Mouse (Mus musculus) kidney, adult 11 months (tissue): ENCODE data around the gene Platr17.
A peak's percentile ranks its signal among the peaks of the same experiment; 100 is the strongest.
"Not testable (repeated sequence)": the region's sequence is repeated elsewhere in the genome, so short reads cannot be mapped to it uniquely, and the experiment has no call there.

Source experiments
- DNase-seq: peaks from one replicate; pipeline ENCODE4 v3.0.0; 2022

The Platr17 gene

GRCm38 (mm10) chr17:33903911-33904651 lies 854 bp upstream of the Platr17 start:
- not testable (repeated sequence) for DNase-seq

- DNase-seq: no peak
These were observed 3.6 kb downstream of the Platr17 start for GRCm38 (mm10) chr17:33908331-33909076.

DNA sequence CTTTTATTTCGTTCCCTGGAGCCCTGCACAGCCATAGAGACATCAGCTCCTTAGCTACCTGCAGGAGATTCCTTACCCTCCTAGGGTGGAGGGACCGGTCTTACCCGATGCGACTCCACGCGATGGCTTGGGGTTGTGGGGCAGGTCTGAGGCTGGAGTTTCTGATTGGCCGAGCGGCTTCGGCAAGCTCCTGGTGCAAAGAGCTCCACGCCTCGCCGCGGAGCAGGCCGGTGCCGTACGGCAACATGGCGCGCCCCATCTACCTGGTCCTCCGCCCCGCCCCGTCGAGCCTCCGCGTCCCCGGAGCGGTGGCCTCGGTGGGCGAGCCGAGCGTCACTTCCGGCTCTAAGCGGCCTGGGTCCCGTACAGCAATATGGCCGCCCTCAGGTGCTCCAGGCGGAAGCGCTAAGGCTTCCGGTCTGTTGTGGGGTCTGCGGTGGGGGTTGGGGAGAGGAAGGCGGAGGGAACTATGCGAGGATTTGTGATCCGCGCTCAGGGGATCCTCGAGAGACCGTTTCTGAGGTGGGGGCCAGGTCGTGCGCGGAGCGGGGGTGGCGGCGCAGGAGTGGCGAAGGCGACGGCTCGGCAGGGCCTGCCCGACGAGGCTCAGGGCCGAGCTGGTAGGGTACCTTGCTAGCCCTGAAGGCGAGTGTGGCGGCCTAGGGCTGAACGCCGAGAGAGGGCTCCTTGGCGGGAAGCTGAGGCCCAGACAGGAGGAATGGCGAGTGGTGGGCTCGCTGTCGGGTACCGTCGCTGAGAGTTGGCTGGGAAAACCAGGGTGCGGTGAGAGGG lies 4.3 kb downstream of the Platr17 start, which contains the start of gene Daxx:
TSS of gene Daxx (plus strand) at position 338 of the 792 bp plus-strand sequence.
- peak; percentile 99 for DNase-seq

DNA sequence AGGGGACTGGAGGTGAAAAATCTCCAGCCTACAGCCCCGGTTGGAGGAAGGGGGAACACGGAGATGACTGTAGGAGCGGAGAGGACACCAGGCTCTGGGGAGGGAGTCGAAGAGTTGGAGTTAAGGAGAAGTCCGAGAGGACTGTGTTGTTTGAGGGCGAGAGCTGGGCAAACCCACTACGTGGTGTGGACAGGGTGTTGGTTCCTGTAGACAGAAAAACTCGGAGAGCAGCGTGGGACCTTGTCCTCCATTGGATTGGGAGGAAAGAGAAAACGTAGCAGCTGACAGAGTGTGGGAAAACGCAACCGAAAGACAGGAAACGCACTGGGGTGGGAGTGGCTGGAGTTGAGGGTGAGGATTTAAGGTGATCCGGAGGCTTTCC lies 4.9 kb downstream of the Platr17 start:
- no peak for DNase-seq

DNA sequence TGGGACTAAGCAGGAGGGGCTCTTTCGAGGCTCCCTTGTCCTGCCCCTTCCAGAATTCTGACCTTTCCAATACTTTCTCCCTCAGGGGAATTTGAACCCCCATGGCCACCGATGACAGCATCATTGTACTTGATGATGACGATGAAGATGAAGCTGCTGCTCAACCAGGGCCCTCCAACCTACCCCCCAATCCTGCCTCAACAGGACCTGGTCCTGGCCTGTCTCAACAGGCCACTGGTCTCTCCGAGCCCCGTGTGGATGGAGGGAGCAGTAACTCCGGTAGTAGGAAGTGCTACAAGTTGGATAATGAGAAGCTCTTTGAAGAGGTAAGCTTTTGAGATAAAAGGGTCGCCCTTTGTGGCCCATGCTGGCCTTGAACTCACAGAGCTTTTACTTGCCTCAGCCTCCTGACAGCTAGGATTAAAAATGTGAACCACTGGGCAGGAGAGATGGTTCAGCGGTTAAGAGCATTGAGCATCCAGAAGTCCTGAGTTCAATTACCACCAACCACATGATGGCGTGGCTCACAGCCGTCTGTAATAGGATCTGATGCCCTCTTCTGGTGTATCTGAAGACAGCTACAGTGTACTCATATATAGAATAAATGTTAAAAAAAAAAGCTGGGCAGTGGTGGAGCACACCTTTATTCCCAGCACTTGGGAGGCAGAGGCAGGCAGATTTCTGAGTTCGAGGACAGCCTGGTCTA lies 5.6 kb downstream of the Platr17 start:
- DNase-seq: no peak

DNA sequence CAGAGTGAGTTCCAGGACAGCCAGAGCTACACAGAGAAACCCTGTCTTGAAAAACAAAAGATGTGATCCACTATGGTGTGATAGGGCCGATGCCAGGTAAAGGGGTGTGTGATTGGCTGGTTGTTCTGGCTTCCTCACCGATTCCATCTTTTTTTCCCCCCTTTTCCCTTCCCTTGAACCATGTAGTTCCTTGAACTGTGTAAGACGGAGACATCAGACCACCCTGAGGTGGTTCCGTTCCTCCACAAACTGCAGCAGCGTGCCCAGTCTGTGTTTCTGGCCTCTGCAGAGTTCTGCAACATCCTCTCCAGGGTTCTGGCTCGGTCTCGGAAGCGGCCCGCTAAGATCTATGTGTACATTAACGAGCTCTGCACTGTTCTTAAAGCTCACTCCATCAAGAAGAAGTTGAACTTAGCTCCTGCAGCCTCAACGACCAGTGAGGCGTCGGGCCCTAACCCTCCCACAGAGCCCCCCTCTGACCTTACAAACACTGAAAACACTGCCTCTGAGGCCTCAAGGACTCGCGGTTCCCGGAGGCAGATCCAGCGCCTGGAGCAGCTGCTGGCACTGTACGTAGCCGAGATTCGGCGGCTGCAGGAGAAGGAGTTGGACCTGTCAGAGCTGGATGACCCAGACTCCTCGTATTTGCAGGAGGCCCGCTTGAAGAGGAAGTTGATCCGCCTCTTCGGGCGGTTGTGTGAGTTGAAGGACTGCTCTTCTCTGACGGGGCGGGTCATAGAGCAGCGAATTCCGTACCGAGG lies 6.3 kb downstream of the Platr17 start:
- no peak for DNase-seq

- no peak for DNase-seq
These were observed 7.0 kb downstream of the Platr17 start for GRCm38 (mm10) chr17:33911813-33912414.

- DNase-seq: no peak
These were observed 8.3 kb downstream of the Platr17 start for GRCm38 (mm10) chr17:33913264-33913663.

GRCm38 (mm10) chr17:33913905-33914304 lies 9.0 kb downstream of the Platr17 start:
- no peak for DNase-seq

GRCm38 (mm10) chr17:33914969-33915391 lies 10.0 kb downstream of the Platr17 start:
- DNase-seq: no peak

- peak; percentile 99 for DNase-seq
These were observed 10.8 kb downstream of the Platr17 start, which contains the start of the genes Tapbp and Zbtb22 for GRCm38 (mm10) chr17:33915671-33916250. Gene Tapbp (plus strand): TSS chr17:33915899. Gene Zbtb22 (plus strand): TSS chr17:33915904.

DNA sequence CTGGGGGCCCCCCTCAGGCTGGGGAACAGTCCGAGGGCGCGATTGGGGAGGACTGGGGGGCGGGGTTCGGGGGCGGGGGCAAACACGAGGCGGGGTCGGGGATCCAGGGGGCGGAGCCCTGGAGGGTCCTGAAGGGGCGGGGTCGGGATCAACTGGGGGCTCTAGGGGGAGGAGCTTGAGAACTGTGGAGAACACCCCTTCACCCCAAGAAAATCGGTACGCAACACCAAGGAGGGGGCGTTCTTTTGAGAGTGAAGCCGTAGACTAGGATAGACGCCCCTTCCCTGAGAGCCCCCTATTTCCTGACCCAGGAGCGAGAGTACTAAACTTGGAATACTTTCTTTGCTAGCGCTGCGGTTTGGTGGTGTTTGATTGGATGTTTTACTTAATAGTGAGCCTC lies 11.4 kb downstream of the Platr17 start:
- DNase-seq: no peak

DNA sequence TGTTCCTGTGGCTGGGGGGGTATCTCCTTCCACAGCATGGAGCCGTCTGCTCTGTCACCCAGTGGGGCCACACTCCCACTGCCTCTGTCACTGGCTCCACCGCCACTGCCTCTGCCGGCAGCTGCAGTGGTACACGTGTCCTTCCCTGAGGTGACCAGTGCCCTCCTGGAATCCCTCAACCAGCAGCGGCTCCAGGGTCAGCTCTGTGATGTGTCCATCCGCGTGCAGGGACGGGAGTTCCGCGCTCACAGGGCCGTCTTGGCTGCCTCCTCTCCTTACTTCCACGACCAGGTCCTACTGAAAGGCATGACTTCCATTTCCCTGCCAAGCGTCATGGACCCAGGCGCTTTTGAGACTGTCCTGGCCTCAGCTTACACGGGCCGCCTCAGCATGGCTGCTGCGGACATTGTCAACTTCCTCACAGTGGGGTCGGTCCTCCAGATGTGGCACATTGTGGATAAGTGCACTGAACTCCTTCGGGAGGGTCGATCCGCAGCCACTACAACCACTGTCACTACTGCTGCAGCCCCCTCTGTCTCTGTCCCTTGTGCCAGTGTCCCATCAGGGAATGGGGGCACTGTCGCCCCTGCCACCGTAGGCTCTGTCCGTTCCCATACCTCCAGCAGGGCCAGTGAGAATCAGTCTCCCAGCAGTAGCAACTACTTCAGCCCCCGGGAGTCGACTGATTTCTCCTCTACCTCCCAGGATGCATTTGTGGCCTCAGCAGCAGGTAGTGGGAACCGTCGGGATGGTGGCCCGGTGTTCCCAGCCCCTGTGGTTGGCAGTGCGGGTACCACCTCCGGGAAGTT lies 12.1 kb downstream of the Platr17 start:
- DNase-seq: peak; percentile 41

DNA sequence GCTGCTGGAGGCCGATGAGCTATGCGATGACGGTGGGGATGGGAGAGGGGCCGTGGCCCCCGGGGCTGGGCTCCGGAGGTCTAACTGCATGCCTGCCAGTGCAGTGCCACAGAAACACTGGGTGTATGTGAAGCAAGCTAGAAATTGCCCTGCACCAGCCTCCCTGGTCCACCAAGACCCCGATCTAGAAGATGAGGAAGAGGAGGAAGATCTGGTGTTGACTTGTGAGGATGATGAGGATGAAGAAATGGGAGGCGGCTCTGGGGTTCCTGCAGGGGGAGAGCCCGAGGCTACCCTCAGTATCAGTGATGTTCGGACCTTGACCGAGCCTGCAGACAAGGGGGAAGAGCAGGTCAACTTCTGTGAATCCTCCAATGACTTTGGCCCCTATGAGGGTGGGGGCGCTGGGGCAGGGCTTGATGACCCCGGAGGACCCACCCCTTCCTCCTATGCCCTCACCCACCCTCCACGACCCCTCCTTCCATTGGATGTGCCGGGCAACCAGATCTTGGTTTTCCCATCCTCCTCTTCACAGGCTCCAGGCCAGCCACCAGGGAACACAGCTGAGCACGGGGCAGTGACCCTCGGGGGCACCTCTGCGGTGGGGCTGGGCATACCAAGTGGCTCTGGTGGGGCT lies 12.8 kb downstream of the Platr17 start:
- no peak for DNase-seq

GRCm38 (mm10) chr17:33918293-33919203 lies 13.6 kb downstream of the Platr17 start:
- no peak for DNase-seq

DNA sequence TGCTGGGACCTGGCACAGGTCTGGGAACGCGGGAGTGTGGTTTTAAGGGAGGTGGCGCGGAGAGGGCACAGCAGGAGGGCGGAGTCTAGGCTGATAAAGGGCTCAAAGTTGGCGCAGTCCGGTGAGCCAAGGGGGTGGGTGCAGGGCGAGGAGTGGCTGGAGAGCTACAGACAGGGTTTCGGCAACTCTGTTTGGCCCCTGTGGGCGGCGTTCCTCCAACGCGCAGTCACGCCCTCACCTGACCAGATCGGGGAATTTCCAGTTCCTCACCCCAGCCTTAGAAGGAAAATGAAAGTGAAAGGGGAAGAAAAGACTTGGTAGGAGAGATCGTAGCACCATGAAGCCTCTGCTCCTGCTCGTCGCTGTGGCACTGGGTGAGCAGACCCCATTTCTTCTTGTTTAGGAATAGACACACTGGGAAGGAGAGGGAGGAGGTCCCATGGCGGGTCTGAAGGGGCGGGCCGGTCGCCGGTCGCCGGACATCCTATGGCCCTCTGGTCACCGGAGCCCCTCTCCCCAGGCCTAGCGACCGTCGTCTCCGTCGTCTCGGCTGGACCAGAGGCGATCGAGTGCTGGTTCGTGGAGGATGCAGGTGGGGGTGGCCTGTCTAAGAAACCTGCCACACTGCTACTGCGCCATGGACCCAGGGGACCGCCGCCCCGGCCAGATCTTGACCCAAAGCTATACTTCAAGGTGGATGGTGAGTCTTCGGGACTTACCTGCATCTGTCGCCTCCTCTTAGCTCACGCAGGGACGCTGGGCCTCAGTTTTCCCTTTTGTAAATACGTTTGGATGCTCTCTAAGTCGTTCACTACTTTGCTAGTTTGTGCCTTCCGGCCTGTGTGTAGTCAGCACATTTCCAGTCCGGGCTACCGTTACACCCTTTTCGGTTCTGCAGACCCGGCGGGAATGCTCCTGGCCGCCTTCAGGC lies 14.7 kb downstream of the Platr17 start:
- DNase-seq: peak; percentile 91
